Mouse (Mus musculus) adrenal gland, adult (tissue): ENCODE measurements around the gene Slc28a1.
"Not testable (repeated sequence)": the region's sequence is repeated elsewhere in the genome, so short reads cannot be mapped to it uniquely, and the experiment has no call there.

Experiments
- DNase-seq, 2 experiments: peaks; one replicate each; pipeline ENCODE4 v3.0.0; 2022 to 2023; ENCODE audit warnings: low spot score in 1 of 2; ENCODE audit not compliant: inconsistent age in 2 of 2

The Slc28a1 gene

DNA sequence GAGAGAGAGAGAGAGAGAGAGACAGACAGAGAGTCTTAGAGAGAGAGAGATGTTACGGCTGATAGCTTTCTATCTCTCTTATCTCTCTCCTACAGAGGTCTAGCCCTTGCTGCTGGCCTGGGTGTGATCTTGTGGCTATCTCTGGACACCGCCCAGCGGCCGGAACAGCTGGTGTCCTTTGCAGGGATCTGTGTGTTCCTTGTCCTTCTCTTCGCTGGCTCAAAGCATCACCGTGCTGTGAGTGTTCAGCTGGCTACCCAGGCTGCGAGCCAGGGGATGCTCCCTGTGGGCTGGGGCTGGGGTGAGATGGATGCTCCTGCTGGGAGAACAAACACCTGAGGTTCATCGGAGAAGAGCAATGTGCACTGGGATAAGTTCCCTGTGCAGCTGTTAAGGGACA lies 10.2 kb downstream of the Slc28a1 start:
- no peak for DNase-seq

DNA sequence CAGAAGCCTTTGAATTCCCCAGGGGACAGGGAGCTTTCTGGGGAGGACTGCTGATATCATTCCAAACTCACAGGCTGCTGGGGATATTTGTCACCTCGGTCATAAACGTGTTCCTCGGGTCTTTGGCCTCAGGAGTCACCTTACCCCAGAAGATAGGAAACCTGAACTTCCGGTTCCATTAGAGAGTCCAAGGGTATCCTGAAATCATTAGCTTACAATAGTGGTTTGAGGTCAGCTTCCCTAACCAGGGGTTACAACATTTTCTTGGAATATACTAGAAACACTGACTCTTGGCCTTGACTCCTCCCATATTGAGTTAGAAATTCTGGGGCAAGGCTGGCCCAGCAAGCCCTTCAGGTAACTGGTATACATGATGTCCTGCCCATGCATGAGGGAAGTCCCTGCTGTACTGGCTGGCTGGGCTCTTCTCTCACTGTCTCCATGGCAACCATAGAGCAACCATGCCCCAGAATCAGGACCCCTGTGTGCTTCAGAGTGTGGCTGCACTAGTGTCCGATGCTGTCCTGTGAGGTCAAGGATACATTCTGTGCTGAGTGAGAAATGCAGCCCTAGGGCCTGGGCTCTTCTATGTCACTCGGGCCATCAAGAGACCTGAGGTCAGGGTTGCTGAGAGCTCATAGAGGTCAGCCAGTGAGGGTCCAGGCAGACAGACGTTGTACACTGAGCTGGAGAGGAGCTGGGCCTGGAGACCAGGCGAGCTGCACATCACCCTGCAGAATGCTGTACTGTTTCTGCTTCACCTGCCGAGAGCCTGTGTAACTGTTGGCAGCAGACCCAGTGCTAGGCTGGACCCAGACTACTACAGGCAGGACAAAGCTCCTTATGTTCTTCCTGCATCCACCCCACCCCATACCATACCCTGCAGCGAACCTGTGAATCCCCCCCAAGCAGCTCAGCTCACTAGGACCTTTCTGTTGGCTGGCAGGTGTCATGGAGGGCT lies 10.9 kb downstream of the Slc28a1 start:
- no peak for DNase-seq

DNA sequence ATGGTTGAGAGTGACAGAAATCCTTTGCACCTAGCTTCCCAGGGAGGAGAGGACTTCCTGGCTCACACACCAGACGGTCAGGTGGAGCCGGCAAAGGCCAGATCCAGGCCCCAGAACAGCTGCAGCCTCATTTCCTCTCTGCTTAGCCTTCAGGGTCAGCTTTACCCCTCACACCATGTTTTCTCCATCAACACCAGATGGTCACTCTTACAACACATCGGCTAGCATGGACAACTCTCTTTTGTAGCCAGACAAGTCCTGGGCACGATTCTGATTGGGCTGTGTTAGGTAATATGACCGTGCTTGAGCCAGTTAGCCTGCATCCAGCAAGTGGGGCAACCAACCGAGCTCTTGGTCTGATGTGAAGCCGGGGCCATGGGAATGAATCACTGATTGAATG lies 17.3 kb downstream of the Slc28a1 start:
- peak in 1 of 2 experiments; percentile 33 for DNase-seq

DNA sequence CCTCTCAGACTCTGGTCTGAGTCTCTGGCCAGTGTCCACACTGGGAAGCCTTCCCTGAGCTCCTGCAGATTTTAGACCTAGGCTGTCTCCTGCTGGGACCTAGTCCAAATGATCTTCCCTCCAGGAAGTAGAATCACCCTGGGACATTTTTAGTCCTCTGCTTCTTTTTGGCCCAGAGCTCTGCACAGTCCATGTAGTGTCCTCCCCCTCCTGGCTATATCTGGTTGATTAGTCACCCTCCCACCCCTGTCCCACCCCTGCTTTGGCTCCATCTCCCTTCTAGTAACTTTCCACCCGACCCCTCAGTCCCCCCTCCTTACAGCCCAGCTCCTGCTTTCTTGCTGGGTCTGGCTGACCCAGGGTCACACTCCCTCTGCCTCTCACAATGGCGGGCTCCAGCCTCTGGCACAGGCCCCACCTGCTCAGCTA lies 18.3 kb downstream of the Slc28a1 start:
- DNase-seq, result peak in 1 of 2 experiments; percentile 59

DNA sequence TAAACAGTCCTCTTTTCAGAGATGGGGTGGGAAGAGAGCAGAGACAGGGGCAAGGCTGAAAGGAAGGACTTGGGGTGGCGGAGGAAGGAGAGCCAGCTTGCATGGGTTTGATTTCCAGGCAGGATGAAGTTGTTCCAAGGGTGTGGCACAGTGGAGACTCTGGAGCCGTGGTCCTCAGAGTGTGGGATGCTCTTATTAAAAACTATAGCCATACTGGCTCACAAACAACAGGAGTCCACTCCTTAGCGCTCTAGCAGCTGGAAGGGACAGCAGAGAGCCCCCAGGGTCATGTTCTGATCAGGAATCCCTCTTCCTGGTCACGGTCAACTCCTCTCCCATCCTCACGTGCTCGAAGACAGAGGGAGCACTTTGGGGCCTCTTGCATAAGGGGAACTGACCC lies 18.8 kb downstream of the Slc28a1 start:
- DNase-seq, result no peak

DNA sequence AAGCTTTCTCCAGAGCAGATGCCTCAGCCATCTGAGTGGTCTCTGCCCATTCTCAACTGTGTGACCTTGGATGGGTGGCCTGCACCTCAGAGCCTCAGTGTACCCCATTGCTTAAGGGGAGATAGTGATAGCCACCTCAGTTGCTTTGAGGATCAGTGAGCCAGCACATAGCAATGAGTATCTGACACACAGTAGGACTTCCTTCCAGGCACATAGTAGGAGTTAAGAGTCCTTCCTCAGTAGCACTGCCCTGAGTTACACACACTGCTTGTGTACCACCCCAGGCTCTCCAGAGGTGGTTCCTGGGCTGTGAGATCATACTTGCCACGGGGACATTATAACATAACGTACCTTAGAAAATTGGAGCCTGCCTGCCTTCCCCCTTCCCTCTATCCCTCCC lies 19.3 kb downstream of the Slc28a1 start:
- no peak for DNase-seq

DNA sequence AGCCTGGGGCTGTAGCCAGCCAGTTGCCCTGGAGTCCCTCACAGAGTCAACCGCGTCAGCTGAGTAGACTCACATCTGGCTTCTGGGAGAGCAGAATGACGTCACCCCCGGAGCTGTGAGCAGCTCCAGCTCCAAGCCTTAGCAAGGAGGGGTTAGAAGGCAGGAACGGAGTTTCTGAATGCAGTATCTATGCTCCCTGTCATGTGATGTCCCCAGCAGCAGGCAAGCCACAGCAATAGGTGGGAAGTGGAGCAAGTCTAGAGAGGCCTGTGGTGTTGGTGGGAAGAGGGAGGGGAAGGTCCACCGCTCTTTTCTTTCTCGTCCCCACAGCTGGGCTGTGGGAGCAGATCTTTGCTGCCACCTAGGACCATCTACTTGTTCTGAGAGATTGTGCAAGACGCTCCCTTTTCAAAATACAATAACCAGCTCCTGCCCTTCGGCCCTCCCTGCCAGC lies 20.0 kb downstream of the Slc28a1 start:
- DNase-seq, result peak; percentile 82 to 94

DNA sequence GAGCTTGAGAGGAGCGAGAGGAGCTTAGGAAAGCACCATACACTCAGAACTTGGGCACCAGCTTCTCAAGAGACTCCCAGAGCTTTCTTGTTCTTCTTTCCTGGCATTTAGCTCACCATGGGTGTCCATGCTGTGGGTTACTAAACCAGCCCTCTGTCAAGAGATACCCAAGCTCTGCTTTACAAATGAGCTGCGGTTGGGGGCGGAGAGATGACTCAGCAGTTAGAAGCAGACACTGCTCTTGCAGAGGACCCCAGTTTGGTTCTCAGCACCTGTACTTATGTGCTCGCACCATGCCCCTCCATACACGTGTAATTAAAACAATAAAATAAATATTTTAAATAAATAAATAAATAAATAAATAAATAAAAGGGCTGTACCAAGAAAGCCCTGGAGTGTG lies 22.7 kb downstream of the Slc28a1 start:
- DNase-seq, result no peak

DNA sequence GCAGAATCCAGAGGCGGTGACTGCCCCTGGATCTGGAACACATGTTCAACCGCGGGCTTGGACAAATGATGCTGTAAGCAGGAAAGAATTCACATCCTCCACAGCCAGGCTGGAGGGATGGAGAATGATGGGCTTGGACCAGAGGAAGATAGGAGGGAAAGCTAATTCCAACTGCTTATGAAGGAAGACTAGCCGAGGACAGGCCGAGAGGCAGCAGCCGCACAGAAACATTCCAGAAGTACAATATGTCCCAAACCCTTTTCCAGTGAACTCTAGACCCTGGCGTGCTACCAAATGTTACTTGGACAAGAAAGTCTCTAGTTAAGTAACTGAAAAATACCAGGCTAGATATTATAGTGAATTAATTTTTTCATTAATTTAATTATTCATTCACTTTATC lies 24.5 kb downstream of the Slc28a1 start:
- DNase-seq, result peak; percentile 22 to 58

DNA sequence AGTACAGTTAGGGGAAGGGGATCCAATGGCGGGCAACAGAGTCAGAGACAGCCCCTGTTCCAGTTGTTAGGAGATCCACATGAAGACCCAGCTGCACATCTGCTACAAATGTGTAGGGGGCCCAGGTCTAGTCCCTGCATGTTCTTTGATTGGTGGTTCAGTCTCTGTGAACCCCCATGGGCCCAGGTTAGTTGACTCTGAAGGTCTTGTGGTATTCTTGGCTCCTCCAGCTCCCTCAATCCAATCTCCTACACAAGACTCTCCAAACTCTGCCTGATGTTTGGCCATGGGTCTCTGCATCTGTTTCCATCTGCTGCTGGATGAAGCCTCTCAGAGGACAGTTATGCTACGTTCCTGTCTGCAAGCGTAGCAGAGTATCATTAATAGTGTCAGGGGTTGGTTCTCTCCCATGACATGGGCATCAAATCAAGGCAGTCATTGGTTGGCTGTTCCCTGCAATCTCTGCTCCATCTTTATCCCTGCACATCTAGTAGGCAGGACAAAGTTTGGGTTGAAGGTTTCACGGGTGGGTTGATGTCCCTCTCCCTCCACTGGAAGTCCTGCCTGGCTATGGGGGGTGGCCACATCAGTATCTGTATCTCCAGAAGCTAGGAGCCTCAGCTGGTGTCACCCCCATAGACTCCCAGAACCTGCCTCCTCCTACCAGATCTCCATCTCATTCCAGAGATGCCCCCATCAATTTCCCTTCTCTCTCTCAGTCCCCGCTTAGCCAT lies 25.2 kb downstream of the Slc28a1 start:
- no peak for DNase-seq

DNA sequence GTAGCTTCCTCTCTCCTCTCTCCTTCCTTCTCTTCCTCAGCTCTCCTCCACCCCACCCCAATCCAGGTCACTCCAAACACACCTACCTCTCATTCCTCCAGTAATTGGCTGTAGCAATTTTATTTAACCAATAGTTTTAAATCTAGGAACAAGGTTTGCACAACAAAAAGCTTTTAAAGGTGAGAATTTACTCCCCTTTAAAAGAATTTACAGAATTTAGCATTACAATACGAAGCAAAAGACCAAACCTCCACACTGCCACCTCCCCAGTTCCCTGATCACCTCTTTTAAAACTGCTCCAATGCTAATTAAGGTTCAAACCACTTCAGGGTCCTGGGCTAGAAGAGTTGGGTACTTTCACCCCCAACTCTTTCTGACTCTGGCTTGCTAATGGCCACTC lies 26.9 kb downstream of the Slc28a1 start:
- DNase-seq, result no peak

DNA sequence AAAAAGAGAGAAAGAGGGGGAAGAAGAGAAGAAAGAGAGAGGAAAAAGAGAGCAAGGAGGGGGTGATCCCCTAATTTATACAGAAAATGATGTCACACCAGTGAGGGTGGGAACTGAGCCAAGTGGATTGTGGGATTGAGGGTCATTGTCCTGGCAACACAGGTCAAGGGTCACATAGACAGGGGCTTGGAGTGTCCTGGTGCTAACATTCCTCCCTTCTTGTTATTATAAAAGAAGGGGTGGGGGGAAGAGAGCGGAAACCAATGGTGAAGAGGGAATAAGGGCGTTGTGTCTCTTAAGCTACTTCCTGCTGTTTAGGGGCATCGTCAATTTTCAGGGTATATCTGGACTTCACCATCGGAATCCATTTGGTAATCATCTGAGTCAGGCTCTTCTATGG lies 28.5 kb downstream of the Slc28a1 start:
- not testable (repeated sequence) for DNase-seq

DNA sequence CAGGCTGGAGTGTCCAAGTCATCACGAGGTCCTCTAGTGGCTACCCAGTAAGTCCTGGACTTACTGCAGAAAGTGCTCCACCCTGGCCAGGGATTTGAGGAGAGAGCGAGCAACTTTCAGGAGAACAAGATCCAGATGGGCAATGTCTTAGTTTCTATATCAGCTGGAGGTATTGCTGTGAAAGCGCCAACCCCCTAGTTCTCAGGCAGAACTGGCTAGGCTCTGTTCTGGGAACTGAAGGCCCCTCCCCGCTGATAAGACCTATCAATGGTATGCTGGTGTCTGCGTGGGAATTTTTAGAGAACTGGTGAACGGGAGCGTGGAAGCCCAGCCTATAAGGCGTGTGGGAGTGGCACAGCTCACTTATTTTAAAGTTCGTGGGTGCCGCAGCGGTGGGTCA lies 35.2 kb downstream of the Slc28a1 start:
- no peak for DNase-seq

DNA sequence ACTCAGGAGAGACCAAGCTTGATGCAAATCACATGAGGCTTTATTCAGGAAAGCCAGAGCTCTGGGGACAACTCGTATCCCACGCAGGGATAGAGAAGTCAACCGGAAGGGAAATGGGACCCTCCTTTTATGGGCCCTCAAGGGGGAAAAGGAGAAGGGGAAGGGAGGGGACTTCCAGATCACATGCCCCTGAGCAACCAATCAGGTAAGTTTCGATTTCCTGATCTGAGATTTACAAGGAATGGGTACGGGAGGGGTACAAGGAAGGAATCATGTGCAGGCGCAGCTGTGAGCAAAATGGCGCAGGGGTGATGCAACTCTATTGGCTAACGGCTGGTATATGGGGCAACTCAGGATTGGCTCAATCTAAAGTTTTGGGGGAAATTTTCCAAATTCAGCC lies 36.6 kb downstream of the Slc28a1 start:
- no peak for DNase-seq

DNA sequence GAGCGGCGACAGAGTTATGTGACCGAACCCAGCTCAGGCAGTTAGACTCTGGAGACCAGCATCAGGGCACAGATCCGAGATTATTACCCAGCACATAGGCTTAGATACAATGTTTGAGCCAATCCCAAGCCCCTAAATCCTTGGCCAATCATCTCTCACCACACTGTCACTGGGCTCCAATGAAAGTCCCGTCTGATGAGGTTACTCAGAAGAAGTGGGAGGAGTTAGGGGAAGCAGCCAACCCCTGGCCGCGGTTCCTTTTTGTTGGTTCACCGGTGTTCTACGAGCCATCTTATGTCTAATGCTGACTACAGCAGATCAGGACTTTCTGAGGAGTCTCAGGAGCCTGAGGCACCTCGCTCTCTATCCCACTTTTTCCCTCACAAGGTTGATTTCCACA lies 37.7 kb downstream of the Slc28a1 start:
- DNase-seq, result no peak

DNA sequence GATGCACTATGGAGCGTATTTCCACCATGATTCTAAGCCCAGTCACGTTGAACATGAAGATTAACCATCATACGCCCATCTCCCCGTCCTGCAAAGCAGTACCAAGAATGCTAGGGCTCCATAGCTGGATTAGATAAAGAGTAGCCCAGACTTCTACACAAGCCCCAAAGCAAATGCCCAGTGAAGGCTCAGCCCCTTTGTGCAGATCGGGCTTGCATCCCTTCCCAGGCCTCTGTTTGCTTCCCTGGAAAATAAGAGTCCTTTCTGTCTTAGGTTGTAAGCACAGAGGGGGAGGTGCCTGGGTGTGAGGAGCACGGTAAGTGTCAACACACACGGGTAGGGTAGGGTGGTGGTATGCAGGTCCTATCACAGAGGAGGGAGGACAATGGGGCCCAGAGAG lies 38.2 kb downstream of the Slc28a1 start:
- DNase-seq, result no peak

DNA sequence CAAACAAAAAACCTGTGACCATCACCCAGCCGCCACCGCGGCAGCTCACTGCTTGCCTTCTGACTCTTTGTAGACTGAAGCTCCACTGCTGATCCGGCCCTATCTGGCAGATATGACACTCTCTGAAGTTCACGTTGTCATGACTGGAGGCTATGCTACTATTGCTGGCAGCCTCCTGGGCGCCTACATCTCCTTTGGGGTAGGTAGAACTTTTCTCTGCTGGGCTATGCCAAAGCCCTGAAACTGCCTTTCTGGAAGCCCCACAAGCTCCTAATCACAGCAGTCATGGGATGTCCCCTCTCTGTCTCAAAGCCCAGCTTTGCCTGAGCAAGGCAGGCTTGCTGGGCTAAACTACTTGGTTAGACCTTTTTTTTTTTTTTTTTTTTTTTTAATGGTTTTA lies 38.7 kb downstream of the Slc28a1 start:
- no peak for DNase-seq

DNA sequence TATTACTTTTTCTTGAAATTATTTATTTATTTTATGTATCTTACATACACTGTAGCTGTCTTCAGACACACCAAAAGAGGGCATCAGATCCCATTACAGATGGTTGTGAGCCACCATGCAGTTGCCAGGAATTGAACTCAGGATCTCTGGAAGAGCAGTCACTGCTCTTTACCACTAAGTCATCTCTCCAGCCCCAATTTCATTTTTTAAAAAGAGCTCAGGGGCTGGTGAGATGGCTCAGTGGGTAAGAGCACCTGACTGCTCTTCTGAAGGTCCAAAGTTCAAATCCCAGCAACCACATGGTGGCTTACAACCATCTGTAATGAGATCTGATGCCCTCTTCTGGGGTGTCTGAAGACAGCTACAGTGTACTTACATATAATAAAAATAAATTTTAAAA lies 39.6 kb downstream of the Slc28a1 start:
- not testable (repeated sequence) for DNase-seq

DNA sequence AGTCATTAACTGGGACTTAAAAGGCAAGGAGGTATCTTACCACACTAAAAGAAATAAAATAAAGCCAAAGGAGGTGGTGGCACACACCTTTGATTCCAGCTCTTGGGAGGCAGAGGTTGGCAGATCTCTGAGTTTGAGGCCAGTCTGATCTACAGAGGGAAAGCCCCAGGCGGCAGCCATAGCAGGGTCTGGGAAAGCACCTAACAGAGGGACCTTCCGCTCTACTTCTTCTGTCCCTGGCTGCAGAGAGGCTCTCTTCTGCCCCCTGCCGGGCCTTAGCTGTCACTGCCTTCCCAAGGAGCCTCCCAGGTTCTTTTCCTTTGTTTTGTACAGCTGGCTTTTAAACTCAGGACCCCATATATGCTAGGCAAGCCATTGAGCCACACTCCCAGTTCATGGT lies 40.4 kb downstream of the Slc28a1 start:
- peak; percentile 45 to 83 for DNase-seq

DNA sequence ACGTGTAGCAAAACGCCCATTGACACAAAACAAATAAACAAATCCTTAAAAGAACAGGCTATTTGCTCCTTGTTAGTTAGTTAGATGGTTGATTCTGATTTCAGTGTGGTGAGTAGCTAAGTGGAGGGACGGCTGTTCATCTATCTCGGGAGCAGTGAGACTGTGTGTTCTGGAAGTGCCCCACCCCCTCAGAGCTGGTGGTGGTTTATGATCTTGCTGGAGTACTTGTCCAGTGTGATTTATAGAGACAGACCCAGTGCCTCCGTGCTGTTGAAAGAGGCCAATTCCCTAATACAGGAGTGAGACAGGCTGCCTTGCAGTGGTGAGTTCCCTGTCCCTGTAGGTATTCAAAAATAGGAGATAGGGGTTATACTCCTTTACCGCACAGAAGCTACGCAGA lies 44.3 kb downstream of the Slc28a1 start:
- DNase-seq, result no peak

DNA sequence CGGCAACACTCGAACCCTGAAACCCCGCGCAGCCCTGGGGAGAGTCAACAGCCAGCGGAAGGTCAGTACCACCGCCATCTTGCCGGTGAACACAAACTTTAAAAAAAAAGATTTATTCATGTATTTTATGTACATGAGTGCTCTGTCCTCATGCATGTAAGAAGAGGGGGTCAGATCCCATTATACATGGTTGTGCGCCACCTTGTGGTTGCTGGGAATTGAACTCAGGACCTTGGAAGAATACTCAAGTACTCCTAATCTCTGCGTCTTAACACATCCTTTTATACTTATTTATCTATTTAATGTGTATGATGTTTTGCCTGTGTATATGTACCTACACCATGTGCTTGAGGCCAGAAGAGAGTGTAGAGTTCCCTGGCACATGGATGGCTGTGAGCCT lies 47.1 kb downstream of the Slc28a1 start:
- peak in 1 of 2 experiments; percentile 68 for DNase-seq

DNA sequence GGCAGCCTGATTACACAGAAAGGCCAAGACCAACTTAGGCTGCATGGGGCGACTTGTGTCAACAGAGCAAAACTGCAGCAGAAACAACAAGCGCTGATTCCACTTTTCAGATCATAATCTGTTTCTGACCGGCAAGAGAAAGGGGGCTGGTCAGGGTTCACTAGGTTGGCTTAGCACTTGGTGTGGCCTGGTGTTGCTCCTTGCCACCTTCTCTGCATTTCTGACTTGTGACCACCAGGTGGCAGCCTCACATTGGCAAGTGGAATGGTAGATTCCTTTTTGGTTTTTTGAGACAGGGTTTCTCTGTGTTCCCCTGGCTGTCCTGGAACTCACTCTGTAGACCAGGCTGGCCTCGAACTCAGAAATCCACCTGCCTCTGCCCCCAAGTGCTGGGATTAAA lies 47.7 kb downstream of the Slc28a1 start:
- peak; percentile 69 to 88 for DNase-seq
